Mouse (Mus musculus) T-cell, adult 66 days (primary cell): Measurements from ENCODE around the gene Zfp964. TPM values are rescaled to one million over a fixed set of nuclear protein-coding genes. Genes with fewer than 3 reads are reported as not detected.

Experiments used
- total RNA-seq, 2 experiments: library from RNA; stranded (reverse); gene quantifications; 3 replicates in 1 of 2; 4 replicates in 1 of 2; pipeline ENCODE4 v1.2.4; 2023

Zfp964 gene
- under 1 TPM; 0.50 TPM for total RNA-seq

DNA sequence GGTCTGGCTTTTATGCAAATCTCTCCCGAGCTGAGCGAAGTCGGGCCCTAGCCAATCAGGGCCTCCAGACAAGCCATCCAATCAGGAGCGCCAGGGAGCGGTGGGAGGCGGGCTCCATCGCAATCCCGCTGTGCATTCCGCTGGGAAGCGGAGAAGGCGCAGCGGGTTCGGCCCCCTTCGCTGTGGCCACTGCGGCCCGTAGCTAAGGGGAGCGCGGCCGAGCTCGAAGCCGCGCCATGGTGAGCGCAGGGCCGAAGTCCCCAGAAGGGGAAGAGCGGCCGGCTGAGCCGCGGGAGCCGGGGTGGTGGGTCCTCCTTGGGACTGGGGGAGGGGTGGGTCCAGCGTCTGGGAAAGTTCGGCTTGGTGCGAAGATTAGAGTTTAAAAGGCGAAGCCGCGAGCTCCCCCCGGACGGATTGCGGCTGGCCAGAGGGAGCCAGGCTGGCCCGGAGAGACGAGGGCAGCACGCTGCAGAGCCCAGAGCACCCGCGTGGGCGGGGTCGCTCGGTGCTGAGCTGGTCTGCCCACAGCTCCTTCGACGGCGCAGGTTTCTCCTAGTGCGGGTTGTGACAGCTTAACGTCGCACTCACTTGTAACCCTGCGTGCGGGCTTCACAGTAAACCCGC, at the start of gene Zfp964:
Zfp964 (plus strand) TSS at position 122 of the 624 bp plus-strand sequence.

DNA sequence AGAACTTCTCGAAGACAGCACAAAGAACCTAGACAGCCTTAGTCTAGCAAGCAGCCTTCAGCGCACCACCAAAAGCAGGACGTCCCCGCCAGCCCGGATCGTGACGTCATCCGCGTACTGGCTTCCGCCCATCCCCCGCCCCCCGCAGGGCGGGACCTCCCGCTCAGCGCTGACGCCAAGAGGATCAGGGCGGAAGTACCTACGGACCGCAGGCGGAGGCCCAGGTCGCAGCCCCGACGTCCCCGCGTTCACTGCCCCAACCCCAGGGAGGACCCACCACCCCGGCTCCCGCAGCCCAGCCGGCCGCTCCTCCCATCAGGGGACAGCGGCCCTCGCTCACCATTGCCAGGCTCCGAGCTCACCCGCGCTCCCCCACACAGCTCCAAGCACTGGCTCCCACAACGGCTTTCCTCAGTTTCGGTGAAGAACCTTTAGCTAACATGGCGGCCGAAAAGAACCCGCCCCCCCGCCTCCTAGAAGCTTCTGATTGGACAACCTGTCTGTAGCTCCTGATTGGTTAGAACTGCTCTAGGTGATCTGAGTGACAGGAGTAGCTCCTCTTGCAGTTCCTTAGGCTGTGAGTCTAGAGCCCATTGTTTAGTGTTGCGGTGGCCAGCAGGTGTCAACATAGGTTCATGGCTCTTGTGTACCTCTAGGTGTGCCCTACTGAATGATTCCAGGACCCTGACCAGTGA, 29.0 kb upstream of the Zfp964 start, which contains the start of gene Zfp868:
Zfp868 (minus strand) TSS at position 454 of the 695 bp plus-strand sequence.

GRCm38 (mm10) chr8:69710624-69711023, 56.3 kb downstream of the Zfp964 start, which contains the start of gene Zfp869:
Gene Zfp869, minus strand, starts transcription at chr8:69710724.

Other genes starting within 250 kb of the Zfp964 start
- not detected for gene Gm9495, start 200.9 kb upstream of the Zfp964 start, total RNA-seq
- gene Gm7697, start 131.5 kb upstream of the Zfp964 start, total RNA-seq, result not detected
- gene Zfp868, start 28.9 kb upstream of the Zfp964 start, total RNA-seq, result 10 to 100 TPM; 53.0 to 60.0 TPM
- gene Zfp869, start 56.2 kb downstream of the Zfp964 start, total RNA-seq, result 10 to 100 TPM; 47.6 to 51.0 TPM
- gene Zfp963, start 95.5 kb downstream of the Zfp964 start, total RNA-seq, result 1 to 10 TPM; 4.3 to 4.9 TPM
- 1 to 10 TPM in 1 of 2 experiments, not detected in 1; 1.7 TPM for gene Gm20422, start 120.4 kb downstream of the Zfp964 start, total RNA-seq
- gene Atp13a1, start 136.7 kb downstream of the Zfp964 start, total RNA-seq, result 10 to 100 TPM; 67.1 to 68.6 TPM
- gene Zfp866, start 136.7 kb downstream of the Zfp964 start, total RNA-seq, result 10 to 100 TPM; 29.9 to 33.7 TPM
- gene Gmip, start 154.2 kb downstream of the Zfp964 start, total RNA-seq, result 100 to 1,000 TPM; 262 to 263 TPM
- gene Lpar2, start 167.9 kb downstream of the Zfp964 start, total RNA-seq, result 1 to 10 TPM; 6.0 to 6.4 TPM
- 1 to 10 TPM; 8.3 TPM for gene Pbx4, start 178.0 kb downstream of the Zfp964 start, total RNA-seq
- gene Cilp2, start 233.2 kb downstream of the Zfp964 start, total RNA-seq, result under 1 TPM in 1 of 2 experiments, not detected in 1; 0.12 TPM
- 1 to 10 TPM in 1 of 2 experiments, under 1 TPM in 1; 0.44 to 1.3 TPM for gene Tssk6, start 247.7 kb downstream of the Zfp964 start, total RNA-seq
- 10 to 100 TPM; 53.3 to 66.9 TPM for gene Ndufa13, start 248.1 kb downstream of the Zfp964 start, total RNA-seq
- gene Yjefn3, start 248.2 kb downstream of the Zfp964 start, total RNA-seq, result 1 to 10 TPM; 2.9 to 4.6 TPM